In genomic region chr10:80147719-80148601, GRCm38 (mm10) we compare ENCODE assay signal across 8 mouse cellular contexts. TPM values are rescaled to one million over a fixed set of nuclear protein-coding genes. Genes with fewer than 3 reads are reported as not detected.
DNase-seq lines count a peak whose midpoint lies in the region; ATAC-seq and TF ChIP-seq lines count a peak whose summit lies in the region.

TSS of gene Midn (plus strand) at chr10:80148272.

- no peaks in the 10 kb centered on the region for H3K9me3 ChIP-seq in hindbrain, postnatal 0 days (ENCODE audit: low read length)

- H3K4me2 ChIP-seq in hindbrain, postnatal 0 days (ENCODE audit: low read depth, low read length) = peak within 1 kb of the TSS; percentile 80

- DNase-seq in adipocyte (ENCODE audit: low spot score) = peak; percentile 82
- DNase-seq in cerebellum, postnatal 25 days = peak; percentile 68 to 81
- peak; percentile 85 for DNase-seq in gastrocnemius, postnatal 14 days
- DNase-seq in hindbrain, postnatal 0 days (ENCODE audit: low spot score) = peak; percentile 77
- DNase-seq in left cerebral cortex, postnatal 10 days (ENCODE audit: extremely low spot score in 1 of 2, low spot score in 2 of 2) = peak in 1 of 2 experiments; percentile 87
- DNase-seq in skeletal muscle tissue, adult 2 months (ENCODE audit: low read depth, low spot score) = peak; percentile 91

- H3K27ac ChIP-seq in hindbrain, postnatal 0 days = peak within 1 kb of the TSS; percentile 96

- peak within 1 kb of the TSS; percentile 89 for H3K9ac ChIP-seq in hindbrain, postnatal 0 days (replicated peaks; ENCODE audit: low read length)

- ATAC-seq in hindbrain, postnatal 0 days = peak; percentile 13
- peak; percentile 33 for ATAC-seq in megakaryocyte, adult 5-6 weeks (ENCODE audit: poor library complexity, severe bottlenecking)
- no peak for ATAC-seq in activated CD4-positive, CD25-positive, alpha-beta regulatory T cell, adult 4 months

- intact Hi-C loops in gastrocnemius, postnatal 14 days (cut with DNase I; ENCODE audit: low total_unique reads) = no loop called here
- intact Hi-C loops in left cerebral cortex, postnatal 10 days (cut with DNase I) = loop anchor here (2.0 kb wide), 1 partner anchor 17 kb away; the partner anchor contains the start of gene Cirbp

- H3K4me3 ChIP-seq in hindbrain, postnatal 0 days (ENCODE audit: low read length) = peak within 1 kb of the TSS; percentile 97

- peak; percentile 68 for TF ChIP-seq CTCF in hindbrain, postnatal 0 days (IDR thresholded peaks at IDR 0.05; ENCODE audit: low read depth)

- 1% methylated on average over 38 of the region's 42 CpGs for WGBS in hindbrain, postnatal 0 days

- peaks cover 16% of the 10 kb centered on the region; the same call in 1 of the 2 replicates for H3K4me1 ChIP-seq in hindbrain, postnatal 0 days (ENCODE audit: insufficient read depth, low read length)

- H3K36me3 ChIP-seq in hindbrain, postnatal 0 days (ENCODE audit: insufficient read depth, low read length) = peaks cover 9% of the 10 kb centered on the region

- no peaks in the 10 kb centered on the region for H3K27me3 ChIP-seq in hindbrain, postnatal 0 days (ENCODE audit: insufficient read depth, low read length)

RNA-seq across cellular contexts. Expression of gene Midn, which starts in this region (rescaled TPM):
- 10 to 100 TPM; 40.3 to 43.6 TPM for total RNA-seq in gastrocnemius, postnatal 14 days (2021)
- total RNA-seq in hindbrain, postnatal 0 days (2014; rRNA removed) = 146 and 172 TPM in 2 replicates
- 14.7 and 15.8 TPM in 2 replicates for polyA plus RNA-seq in hindbrain, postnatal 0 days (2015; fragmentation: Nextera tagmentation; extraction: Ambion mirVana)
- total RNA-seq in left cerebral cortex, postnatal 10 days (2021) = 100 to 1,000 TPM in 1 of 2 experiments, 10 to 100 TPM in 1; 92.6 to 103 TPM
- total RNA-seq in megakaryocyte, adult 5-6 weeks (2015) = 29.5 and 29.6 TPM in 2 replicates
- total RNA-seq in megakaryocyte, adult 5-6 weeks (2017) = 22.4 and 36.1 TPM in 2 replicates
- 1 to 10 TPM; 7.3 to 9.2 TPM for polyA plus RNA-seq in activated CD4-positive, CD25-positive, alpha-beta regulatory T cell, adult 4 months (2017; shearing (Covaris generic))
